Mouse (Mus musculus): ENCODE data around the gene Tmem178. TPM values are rescaled to one million over a fixed set of nuclear protein-coding genes. Genes with fewer than 3 reads are reported as not detected.

Tmem178 gene
- polyA plus RNA-seq, 1 experiment from 2014 or later, result 2.8 TPM

DNA sequence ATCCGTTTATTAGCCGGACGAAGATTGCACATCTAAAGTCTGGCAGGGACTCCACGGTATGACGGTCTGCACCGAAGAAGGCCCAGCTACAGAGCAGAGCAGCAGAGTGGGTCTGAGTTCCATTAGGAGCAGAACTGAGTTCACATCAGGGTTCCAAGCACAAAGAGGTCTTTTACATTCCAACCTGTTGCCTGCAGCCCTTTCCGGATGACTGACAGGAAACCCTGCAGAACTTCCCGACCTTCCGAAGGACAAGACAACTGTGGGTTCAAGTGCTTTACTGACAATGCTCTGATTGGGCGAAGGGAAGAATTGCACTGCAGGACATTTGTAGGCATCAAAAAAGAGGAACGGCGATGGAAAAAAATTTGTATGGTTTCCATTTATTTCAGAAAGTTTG lies 56.6 kb downstream of the Tmem178 start:
- 38% methylated on average over 12 of the region's 12 CpGs for WGBS
- Histone ChIP-seq H3K27ac (replicated peaks) (no peak overlapping the region), H3K9me3 (replicated peaks) (no peaks in the 10 kb centered on the region), H3K4me1 (0 out of 2 replicates have a peak, but pooled peaks cover 3% of the 10 kb centered on the region), H3K9ac (no peak overlapping the region), H3K27me3 (no peaks in the 10 kb centered on the region), H3K36me3 (no peaks in the 10 kb centered on the region), H3K4me2 (replicated peaks) (no peak overlapping the region), H3K4me3 (replicated peaks) (no peak overlapping the region)
- no peak for ATAC-seq (ENCODE audit: insufficient number of reproducible peaks, low FRiP score, low TSS enrichment, low read depth)

DNA sequence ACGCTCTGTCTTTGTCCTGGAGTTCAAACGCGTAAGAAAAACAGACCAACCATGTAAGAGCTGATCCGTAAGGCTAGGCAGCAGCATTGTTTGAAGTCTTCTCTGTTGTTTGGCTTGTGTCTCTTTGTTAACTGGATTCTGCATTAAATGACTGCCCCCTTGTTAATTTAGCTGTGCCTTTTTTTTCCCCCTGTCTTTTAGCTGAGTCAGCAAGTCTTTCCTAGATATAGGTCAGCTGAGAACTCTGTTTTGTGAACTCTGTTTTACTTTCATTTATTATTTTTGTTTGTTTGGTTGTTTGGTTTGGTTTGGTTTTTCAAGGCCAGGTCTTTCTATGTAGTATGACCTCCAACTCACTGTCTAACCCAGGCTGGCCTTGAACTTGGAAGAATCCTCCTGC lies 57.2 kb downstream of the Tmem178 start:
- no peaks in the 10 kb centered on the region for H3K27me3 ChIP-seq
- no peak overlapping the region for H3K4me3 ChIP-seq (replicated peaks)
- no peak for ATAC-seq (ENCODE audit: insufficient number of reproducible peaks, low FRiP score, low TSS enrichment, low read depth)
- 0 out of 2 replicates have a peak, but pooled peaks cover 3% of the 10 kb centered on the region for H3K4me1 ChIP-seq
- H3K4me2 ChIP-seq (replicated peaks), result no peak overlapping the region
- H3K9ac ChIP-seq, result no peak overlapping the region
- WGBS, result 76% methylated on average over 4 of the region's 4 CpGs
- no peak overlapping the region for H3K27ac ChIP-seq (replicated peaks)
- no peaks in the 10 kb centered on the region for H3K9me3 ChIP-seq (replicated peaks)
- no peaks in the 10 kb centered on the region for H3K36me3 ChIP-seq

DNA sequence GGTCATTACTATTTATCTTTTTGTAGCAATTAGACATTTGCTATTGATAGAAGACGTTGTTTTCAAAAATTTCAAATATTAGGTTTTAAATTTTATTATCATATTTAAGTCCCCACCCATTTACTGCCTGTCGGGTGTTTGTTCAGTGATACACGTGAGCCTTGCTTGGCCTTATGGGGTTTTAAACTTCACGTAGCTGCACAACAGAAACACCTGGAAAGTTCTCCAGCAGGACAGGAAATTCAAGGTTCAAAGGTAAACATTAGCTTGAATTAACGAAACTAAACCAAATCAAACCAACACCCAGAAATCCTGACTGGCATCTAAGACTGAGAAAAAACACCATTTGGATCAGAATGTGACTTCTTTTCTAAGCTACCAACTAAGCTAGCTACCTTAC lies 57.7 kb downstream of the Tmem178 start:
- ATAC-seq (ENCODE audit: insufficient number of reproducible peaks, low FRiP score, low TSS enrichment, low read depth), result no peak
- H3K27me3 ChIP-seq, result no peaks in the 10 kb centered on the region
- WGBS, result 44% methylated on average over 5 of the region's 5 CpGs
- no peak overlapping the region for H3K9ac ChIP-seq
- no peaks in the 10 kb centered on the region for H3K36me3 ChIP-seq
- no peak overlapping the region for H3K4me3 ChIP-seq (replicated peaks)
- H3K4me1 ChIP-seq, result 0 out of 2 replicates have a peak, but pooled peaks cover 3% of the 10 kb centered on the region
- H3K4me2 ChIP-seq (replicated peaks), result no peak overlapping the region
- no peak overlapping the region for H3K27ac ChIP-seq (replicated peaks)
- H3K9me3 ChIP-seq (replicated peaks), result no peaks in the 10 kb centered on the region

DNA sequence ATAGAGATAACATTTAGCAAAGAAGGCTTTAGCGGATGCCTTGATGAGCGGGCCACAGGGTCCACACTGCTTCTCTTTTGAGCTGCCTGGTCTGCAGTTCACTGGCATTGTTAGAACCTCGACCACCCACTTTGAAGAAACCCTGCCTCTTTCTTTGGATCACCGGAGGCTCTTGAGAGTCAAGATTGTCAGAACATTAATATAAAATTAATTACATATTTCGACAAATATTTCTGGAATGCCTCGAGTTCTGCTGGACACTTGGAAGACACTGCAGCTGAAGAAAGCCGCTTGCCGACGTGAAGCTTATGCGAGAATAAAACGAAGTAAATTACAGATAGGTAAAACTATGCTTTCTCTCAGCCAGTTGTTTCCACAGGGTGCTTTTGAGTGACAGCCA lies 60.0 kb downstream of the Tmem178 start:
- Histone ChIP-seq H3K9me3 (replicated peaks) (no peaks in the 10 kb centered on the region), H3K4me1 (0 out of 2 replicates have a peak, but pooled peaks cover 3% of the 10 kb centered on the region), H3K4me2 (replicated peaks) (no peak overlapping the region), H3K36me3 (no peaks in the 10 kb centered on the region), H3K27ac (replicated peaks) (no peak overlapping the region), H3K4me3 (replicated peaks) (no peak overlapping the region), H3K27me3 (no peaks in the 10 kb centered on the region), H3K9ac (no peak overlapping the region)
- 54% methylated on average over 11 of the region's 11 CpGs for WGBS
- ATAC-seq (ENCODE audit: insufficient number of reproducible peaks, low FRiP score, low TSS enrichment, low read depth), result no peak

DNA sequence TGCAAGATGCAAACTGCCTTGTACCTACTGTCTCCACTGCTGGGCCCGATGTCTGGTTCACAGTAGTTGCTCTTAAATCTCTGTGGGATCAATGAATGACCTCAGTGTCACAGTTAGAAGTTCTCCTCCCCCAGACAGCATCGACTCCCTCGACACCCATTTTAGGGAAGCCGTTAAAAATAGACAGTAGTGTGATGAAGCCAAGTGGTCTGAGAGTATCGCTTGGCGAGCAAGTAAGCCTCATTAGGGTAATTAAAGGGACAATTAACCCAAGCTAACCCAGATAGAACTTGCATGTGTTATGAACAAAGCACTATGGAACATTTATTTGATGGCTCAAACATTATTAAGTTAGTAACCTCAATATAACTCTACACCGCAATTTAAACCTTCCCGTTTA lies 60.9 kb downstream of the Tmem178 start:
- H3K4me3 ChIP-seq (replicated peaks), result no peak overlapping the region
- no peak overlapping the region for H3K9ac ChIP-seq
- WGBS, result 58% methylated on average over 8 of the region's 8 CpGs
- H3K9me3 ChIP-seq (replicated peaks), result no peaks in the 10 kb centered on the region
- 0 out of 2 replicates have a peak, but pooled peaks cover 6% of the 10 kb centered on the region for H3K4me1 ChIP-seq
- no peaks in the 10 kb centered on the region for H3K36me3 ChIP-seq
- H3K27me3 ChIP-seq, result no peaks in the 10 kb centered on the region
- H3K4me2 ChIP-seq (replicated peaks), result no peak overlapping the region
- H3K27ac ChIP-seq (replicated peaks), result no peak overlapping the region
- no peak for ATAC-seq (ENCODE audit: insufficient number of reproducible peaks, low FRiP score, low TSS enrichment, low read depth)

DNA sequence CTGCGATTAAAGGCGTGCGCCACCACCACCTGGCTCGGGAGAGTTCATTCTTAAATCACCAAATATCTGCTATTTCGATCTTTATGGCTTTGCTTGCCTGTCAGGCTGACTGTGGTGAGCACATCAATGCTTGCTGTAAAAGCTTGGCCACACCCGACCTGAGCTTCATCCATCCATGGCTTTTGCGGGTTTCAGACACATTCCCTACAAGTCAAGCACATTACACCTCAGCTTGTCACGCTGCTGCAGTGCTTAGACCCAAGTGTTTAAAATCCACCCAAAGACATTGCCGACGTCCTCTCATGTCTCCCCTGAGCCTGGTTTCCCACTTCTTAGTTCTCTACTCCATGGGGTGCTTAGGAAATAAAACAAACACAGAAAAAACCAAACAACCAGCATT lies 64.7 kb downstream of the Tmem178 start:
- 83% methylated on average over 10 of the region's 10 CpGs for WGBS
- no peak for ATAC-seq (ENCODE audit: insufficient number of reproducible peaks, low FRiP score, low TSS enrichment, low read depth)
- no peak overlapping the region for H3K9ac ChIP-seq
- no peak overlapping the region for H3K4me3 ChIP-seq (replicated peaks)
- H3K36me3 ChIP-seq, result no peaks in the 10 kb centered on the region
- 0 out of 2 replicates have a peak, but pooled peaks cover 2% of the 10 kb centered on the region for H3K4me1 ChIP-seq
- no peak overlapping the region for H3K4me2 ChIP-seq (replicated peaks)
- no peaks in the 10 kb centered on the region for H3K27me3 ChIP-seq
- H3K27ac ChIP-seq (replicated peaks), result no peak overlapping the region
- H3K9me3 ChIP-seq (replicated peaks), result no peaks in the 10 kb centered on the region

DNA sequence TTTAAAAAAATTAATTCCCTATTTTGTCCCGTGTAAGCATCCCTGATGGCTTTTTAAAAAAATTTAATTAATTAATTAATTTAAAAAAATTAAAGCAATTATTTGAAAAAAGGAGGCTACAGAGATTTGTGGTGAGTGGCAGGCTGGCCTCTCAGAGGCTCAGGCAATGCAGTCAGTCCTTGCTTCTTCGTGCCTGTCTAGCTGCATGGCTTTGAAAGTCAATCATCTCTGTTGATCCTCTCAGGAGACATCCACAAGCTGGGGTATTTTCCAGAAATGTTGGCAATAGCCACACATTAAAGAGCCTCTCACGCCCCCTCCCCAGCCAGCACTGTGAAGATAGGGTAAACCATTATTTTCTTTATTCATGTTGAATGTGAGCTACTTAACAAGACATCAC lies 65.8 kb downstream of the Tmem178 start:
- Histone ChIP-seq H3K36me3 (no peaks in the 10 kb centered on the region), H3K9me3 (replicated peaks) (no peaks in the 10 kb centered on the region), H3K27me3 (no peaks in the 10 kb centered on the region), H3K4me1 (0 out of 2 replicates have a peak, but pooled peaks cover 2% of the 10 kb centered on the region), H3K4me2 (replicated peaks) (no peak overlapping the region), H3K4me3 (replicated peaks) (no peak overlapping the region), H3K9ac (no peak overlapping the region), H3K27ac (replicated peaks) (no peak overlapping the region)
- 59% methylated on average over 3 of the region's 3 CpGs for WGBS
- ATAC-seq (ENCODE audit: insufficient number of reproducible peaks, low FRiP score, low TSS enrichment, low read depth), result no peak

DNA sequence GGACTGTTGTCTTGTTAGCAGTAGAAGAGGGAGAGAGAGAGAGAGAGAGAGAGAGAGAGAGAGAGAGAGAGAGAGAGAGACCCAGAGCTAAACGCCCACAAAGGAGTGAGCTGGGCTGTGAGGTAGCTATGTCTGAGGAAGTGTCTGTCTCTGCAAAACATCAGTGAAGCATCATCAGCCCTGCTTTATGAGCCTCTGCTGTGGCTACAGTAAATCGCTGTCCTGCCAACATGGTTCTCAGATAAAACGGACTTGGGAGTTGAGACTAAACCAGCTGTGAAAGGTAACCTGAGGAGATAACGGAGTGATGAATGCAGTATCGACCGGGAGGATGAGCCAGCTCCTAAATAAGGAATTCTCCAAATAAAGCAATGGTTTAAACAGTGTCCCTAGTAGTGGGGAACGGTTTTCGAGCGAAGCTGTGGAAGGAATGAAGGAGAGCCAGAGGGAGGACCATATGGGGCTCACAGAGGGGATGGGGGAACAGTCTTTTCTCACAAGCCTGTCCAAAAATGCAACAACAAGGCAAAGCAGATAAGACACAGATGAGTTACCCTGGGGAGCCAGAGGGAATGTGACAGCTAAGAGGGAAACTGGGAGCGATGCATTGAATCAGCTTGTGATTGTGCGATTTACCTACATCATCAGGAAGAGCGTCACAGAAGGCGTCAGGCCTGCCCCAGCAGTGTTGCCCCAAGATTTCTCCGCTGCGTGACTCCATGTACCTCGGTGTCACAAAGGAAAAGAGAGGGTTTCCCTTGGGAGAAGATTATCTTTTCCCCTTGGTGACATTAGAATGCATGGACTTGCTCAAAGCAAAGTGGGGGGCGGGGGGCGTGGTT lies 66.6 kb downstream of the Tmem178 start:
- Histone ChIP-seq H3K4me1 (0 out of 2 replicates have a peak, but pooled peaks cover 2% of the 10 kb centered on the region), H3K9me3 (replicated peaks) (no peaks in the 10 kb centered on the region), H3K4me2 (replicated peaks) (no peak overlapping the region), H3K9ac (no peak overlapping the region), H3K27ac (replicated peaks) (no peak overlapping the region), H3K4me3 (replicated peaks) (no peak overlapping the region), H3K27me3 (no peaks in the 10 kb centered on the region), H3K36me3 (no peaks in the 10 kb centered on the region)
- 72% methylated on average over 18 of the region's 18 CpGs for WGBS
- ATAC-seq (ENCODE audit: insufficient number of reproducible peaks, low FRiP score, low TSS enrichment, low read depth), result no peak

DNA sequence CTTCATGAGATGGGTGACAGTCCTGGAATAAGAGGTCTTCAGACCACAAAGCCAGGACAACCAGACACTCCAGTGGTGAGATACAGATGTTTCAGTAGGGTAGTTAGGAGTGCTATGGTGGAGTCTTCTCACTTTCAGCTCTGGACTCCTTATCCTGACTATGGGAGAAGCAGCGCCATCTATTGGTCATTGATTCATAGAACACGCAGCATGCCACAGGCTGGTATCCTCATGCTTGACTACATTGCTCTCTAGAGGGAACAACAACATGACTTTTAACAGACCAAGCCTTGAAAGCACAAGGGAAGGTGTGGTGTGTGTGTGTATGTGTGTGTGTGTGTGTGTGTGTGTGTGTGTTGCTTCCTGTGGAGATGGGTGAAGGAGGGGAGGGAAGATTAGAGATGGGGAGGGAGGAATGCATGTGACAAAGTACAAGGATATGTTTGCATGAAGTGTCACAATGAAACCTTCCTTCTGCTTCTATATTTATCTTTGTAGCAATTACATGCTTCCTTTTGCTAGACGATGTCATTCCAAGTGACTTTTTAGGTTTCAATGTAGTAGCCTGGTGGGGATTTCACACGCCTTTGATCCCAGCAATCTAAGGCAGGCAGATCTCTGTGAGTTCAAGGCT lies 71.5 kb downstream of the Tmem178 start:
- Histone ChIP-seq H3K4me1 (no peaks in the 10 kb centered on the region), H3K4me2 (replicated peaks) (no peak overlapping the region), H3K9ac (no peak overlapping the region), H3K27me3 (no peaks in the 10 kb centered on the region), H3K9me3 (replicated peaks) (no peaks in the 10 kb centered on the region), H3K27ac (replicated peaks) (no peak overlapping the region), H3K4me3 (replicated peaks) (no peak overlapping the region), H3K36me3 (no peaks in the 10 kb centered on the region)
- no peak for ATAC-seq (ENCODE audit: insufficient number of reproducible peaks, low FRiP score, low TSS enrichment, low read depth)
- WGBS, result 49% methylated on average over 4 of the region's 4 CpGs

DNA sequence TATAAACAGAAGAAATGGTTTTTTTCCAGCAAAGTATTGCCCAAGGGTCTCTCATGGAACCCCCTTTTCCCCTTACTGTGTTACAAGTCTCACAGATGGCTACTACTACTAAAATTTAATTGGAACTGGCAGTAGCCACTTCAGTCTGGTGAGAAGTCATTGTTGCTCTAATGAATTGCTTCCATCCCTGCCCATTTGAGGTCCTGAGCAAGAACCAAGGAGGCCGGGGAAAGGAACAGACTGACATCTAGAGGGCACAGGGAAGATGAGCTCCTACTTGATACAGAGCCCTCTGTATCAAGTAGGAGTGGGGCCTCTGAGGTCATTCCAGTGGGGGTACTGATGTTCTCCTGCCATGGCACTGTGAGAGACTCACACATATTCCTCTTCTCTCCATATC lies 72.7 kb downstream of the Tmem178 start:
- H3K27ac ChIP-seq (replicated peaks), result no peak overlapping the region
- H3K9me3 ChIP-seq (replicated peaks), result no peaks in the 10 kb centered on the region
- H3K4me3 ChIP-seq (replicated peaks), result no peak overlapping the region
- H3K36me3 ChIP-seq, result no peaks in the 10 kb centered on the region
- H3K4me1 ChIP-seq, result no peaks in the 10 kb centered on the region
- H3K27me3 ChIP-seq, result no peaks in the 10 kb centered on the region
- no peak overlapping the region for H3K9ac ChIP-seq
- no peak for ATAC-seq (ENCODE audit: insufficient number of reproducible peaks, low FRiP score, low TSS enrichment, low read depth)
- H3K4me2 ChIP-seq (replicated peaks), result no peak overlapping the region
- WGBS, result 46% methylated on average over 1 of the region's 1 CpGs

DNA sequence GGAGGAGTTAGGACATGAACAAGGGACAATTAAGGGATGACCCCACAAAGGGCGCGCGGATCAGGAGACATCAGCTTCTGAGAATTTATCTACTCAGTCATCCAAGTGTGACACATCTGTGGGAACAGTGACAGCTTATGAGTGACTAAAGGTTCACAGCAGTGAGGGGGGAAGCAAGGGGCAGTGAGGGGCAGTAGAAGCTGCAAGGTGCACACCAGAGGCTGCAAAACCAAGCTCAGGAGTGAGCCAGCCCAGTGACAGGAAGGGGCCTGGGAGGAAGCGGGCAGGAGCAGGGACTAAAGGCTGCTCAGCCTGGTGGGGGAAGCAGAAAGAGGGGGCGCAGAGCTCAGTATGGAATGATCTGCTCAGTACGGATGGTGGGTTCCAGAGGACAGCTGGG lies 82.9 kb downstream of the Tmem178 start:
- 93% methylated on average over 6 of the region's 6 CpGs for WGBS
- H3K27ac ChIP-seq (replicated peaks), result no peak overlapping the region
- no peak overlapping the region for H3K9ac ChIP-seq
- H3K36me3 ChIP-seq, result peaks cover 50% of the 10 kb centered on the region
- H3K27me3 ChIP-seq, result no peaks in the 10 kb centered on the region
- ATAC-seq (ENCODE audit: insufficient number of reproducible peaks, low FRiP score, low TSS enrichment, low read depth), result no peak
- H3K4me2 ChIP-seq (replicated peaks), result no peak overlapping the region
- no peak overlapping the region for H3K4me3 ChIP-seq (replicated peaks)
- no peaks in the 10 kb centered on the region for H3K4me1 ChIP-seq
- no peaks in the 10 kb centered on the region for H3K9me3 ChIP-seq (replicated peaks)

Data from embryonic facial prominence, embryonic 15.5 days (tissue).